Mouse (Mus musculus) spleen, postnatal 10 days (tissue): ENCODE data around the gene Mad2l2.

Experiments used
- DNase-seq, 2 experiments: peaks; one replicate each; pipeline ENCODE4 v3.0.0; 2021 to 2022; ENCODE audit warnings: low spot score in 2 of 2

The Mad2l2 gene

GRCm38 (mm10) chr4:148143721-148144120 is 13.5 kb downstream of the Mad2l2 start:
- DNase-seq, result no peak

GRCm38 (mm10) chr4:148147714-148148113 is 17.5 kb downstream of the Mad2l2 start:
- DNase-seq, result no peak

- no peak for DNase-seq
These were observed 19.4 kb downstream of the Mad2l2 start for GRCm38 (mm10) chr4:148149540-148149939.

GRCm38 (mm10) chr4:148150242-148150641 is 20.1 kb downstream of the Mad2l2 start:
- DNase-seq, result no peak

- DNase-seq, result no peak
These were observed 20.7 kb downstream of the Mad2l2 start for GRCm38 (mm10) chr4:148150953-148151266.

GRCm38 (mm10) chr4:148151267-148152168 is 21.3 kb downstream of the Mad2l2 start, which contains the start of gene Fbxo6:
Gene Fbxo6 (minus strand): TSS chr4:148152140.
- DNase-seq, result peak; percentile 64 to 82

- DNase-seq, result no peak
These were observed 22.4 kb downstream of the Mad2l2 start for GRCm38 (mm10) chr4:148152547-148152946.

- no peak for DNase-seq
These were observed 23.8 kb downstream of the Mad2l2 start for GRCm38 (mm10) chr4:148154006-148154405.

- peak in 1 of 2 experiments; percentile 69 for DNase-seq
These were observed 24.8 kb downstream of the Mad2l2 start for GRCm38 (mm10) chr4:148154982-148155381.

- DNase-seq, result no peak
These were observed 28.5 kb downstream of the Mad2l2 start for GRCm38 (mm10) chr4:148158436-148159348.

- DNase-seq, result peak; percentile 73 to 92
These were observed 29.6 kb downstream of the Mad2l2 start for GRCm38 (mm10) chr4:148159544-148160435.

GRCm38 (mm10) chr4:148160436-148161390 is 30.5 kb downstream of the Mad2l2 start, which contains the start of the genes Fbxo44 and Fbxo2:
Gene Fbxo44 (minus strand): TSS chr4:148160482.
Gene Fbxo2 (plus strand): TSS chr4:148160621.
- no peak for DNase-seq

- peak; percentile 29 to 77 for DNase-seq
These were observed 33.8 kb downstream of the Mad2l2 start for GRCm38 (mm10) chr4:148164002-148164439.

- no peak for DNase-seq
These were observed 34.3 kb downstream of the Mad2l2 start for GRCm38 (mm10) chr4:148164461-148164860.

- no peak for DNase-seq
These were observed 35.4 kb downstream of the Mad2l2 start for GRCm38 (mm10) chr4:148165551-148165950.

- no peak for DNase-seq
These were observed 36.2 kb downstream of the Mad2l2 start for GRCm38 (mm10) chr4:148166431-148166830.

GRCm38 (mm10) chr4:148166986-148167385 is 36.8 kb downstream of the Mad2l2 start:
- DNase-seq, result peak; percentile 42 to 84

GRCm38 (mm10) chr4:148168287-148168686 is 38.1 kb downstream of the Mad2l2 start:
- DNase-seq, result peak; percentile 65 to 79

GRCm38 (mm10) chr4:148169586-148169985 is 39.4 kb downstream of the Mad2l2 start:
- DNase-seq, result no peak

- DNase-seq, result peak; percentile 61 to 73
These were observed 40.7 kb downstream of the Mad2l2 start for GRCm38 (mm10) chr4:148170842-148171241.
